Mouse (Mus musculus): ENCODE measurements around the gene Gfap.

The Gfap gene

GRCm38 (mm10) chr11:102900763-102901162, at the start of gene Gfap:
Gfap (minus strand) TSS chr11:102900912.
- DNase-seq (ENCODE audit: low read depth in 1 of 2, low spot score in 2 of 2) = peak in 1 of 2 experiments; percentile 21

- no peak for DNase-seq (ENCODE audit: low read depth in 1 of 2, low spot score in 2 of 2)
These were observed 47.6 kb upstream of the Gfap start for GRCm38 (mm10) chr11:102948043-102948961.

GRCm38 (mm10) chr11:102946992-102947343, 46.3 kb upstream of the Gfap start:
- no peak for DNase-seq (ENCODE audit: low read depth in 1 of 2, low spot score in 2 of 2)

DNA sequence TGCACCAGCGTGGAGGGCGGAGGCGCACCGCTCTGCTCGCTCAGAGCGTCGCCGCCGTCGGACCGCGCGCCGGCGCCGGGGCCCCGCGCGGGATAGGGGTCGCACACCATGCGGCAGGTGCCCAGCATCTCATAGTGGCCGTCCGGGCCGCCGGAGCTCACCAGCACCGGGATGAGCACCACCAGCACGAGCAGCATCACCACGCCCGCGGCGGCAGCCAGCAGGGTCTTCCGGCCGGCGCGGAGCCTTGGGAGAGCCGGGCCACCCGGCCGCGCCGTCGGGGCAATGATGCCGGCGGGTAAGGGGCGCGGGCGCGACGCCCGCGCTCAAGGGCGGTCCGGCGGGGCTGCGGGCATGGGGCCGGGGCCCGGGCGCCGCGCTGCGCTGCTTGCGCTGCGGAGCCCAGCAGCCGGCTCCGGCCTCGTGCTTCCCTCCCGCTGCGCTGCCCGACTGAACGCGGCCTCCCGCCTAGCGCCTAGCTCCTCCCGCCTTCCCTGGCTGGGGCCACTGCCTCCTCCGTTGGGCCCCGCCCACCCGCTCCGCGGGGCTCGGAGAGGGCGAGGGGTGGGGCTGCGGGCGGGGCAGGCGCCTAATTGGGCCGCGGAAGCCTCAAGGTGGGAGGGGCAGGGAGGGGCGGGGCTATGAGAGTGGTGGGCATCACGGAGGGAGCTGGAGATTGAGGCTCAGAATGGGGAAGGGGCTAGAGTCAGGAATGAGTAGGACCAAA, 45.7 kb upstream of the Gfap start, which contains the start of gene C1ql1:
Gene C1ql1 (minus strand): TSS at position 424 of the 727 bp plus-strand sequence.
- peak; percentile 24 to 43 for DNase-seq (ENCODE audit: low read depth in 1 of 2, low spot score in 2 of 2)

- no peak for DNase-seq (ENCODE audit: low read depth in 1 of 2, low spot score in 2 of 2)
These were observed 44.9 kb upstream of the Gfap start for GRCm38 (mm10) chr11:102945306-102946264.

DNA sequence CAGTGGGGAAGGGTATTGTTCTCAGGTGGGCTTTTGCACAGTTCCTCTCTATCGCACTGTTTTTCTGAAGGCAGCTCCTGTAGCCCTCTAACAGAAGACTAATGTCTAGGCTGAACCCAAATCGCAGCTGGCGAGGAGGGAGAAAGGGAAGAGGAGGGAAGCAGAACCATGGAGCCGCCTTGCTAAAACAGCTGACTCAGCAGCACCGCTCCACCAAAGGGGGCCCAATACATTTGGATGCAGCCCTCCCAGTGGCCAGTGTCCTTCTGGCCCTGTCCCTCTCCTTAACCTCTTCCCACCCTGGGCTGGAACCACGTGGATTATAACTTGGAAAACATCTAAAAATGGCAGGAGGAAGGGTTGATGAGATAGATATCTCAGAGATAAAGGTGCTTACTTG, 40.5 kb upstream of the Gfap start:
- no peak for DNase-seq (ENCODE audit: low read depth in 1 of 2, low spot score in 2 of 2)

DNA sequence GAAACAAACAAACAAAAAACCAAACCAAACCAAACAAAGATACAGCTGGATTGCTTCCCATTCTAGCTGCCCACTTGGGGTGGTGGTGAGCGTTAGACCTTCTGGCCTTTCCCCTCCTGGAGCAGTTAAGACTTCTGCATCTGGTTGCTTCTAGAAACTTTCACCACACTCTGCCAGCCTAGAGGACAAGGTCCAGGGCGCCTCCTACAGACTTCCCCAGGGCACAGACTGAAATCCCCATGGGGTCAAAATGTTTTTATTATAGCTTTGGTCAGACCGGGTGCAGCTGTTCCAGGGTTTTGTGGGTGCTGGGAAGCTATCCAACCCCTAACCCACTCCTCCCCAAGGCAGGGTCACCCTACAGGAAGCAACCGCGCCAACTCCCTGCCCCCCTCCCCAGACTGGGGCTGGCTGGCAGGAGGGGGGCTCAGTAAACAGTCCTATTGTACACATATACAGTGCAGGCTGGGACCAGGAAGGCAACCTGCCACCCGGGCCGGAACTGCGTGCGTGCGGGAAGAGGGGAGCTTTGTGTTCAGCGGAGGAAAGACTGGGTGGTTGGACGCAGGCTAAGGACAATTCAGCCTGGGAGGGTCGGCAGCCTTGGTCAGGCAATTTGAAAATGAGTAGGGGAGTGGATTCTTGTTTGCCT, 38.4 kb upstream of the Gfap start:
- no peak for DNase-seq (ENCODE audit: low read depth in 1 of 2, low spot score in 2 of 2)

- DNase-seq (ENCODE audit: low read depth in 1 of 2, low spot score in 2 of 2) = no peak
These were observed 36.9 kb upstream of the Gfap start for GRCm38 (mm10) chr11:102937529-102938182.

GRCm38 (mm10) chr11:102936272-102936671, 35.6 kb upstream of the Gfap start:
- DNase-seq (ENCODE audit: low read depth in 1 of 2, low spot score in 2 of 2) = no peak

DNA sequence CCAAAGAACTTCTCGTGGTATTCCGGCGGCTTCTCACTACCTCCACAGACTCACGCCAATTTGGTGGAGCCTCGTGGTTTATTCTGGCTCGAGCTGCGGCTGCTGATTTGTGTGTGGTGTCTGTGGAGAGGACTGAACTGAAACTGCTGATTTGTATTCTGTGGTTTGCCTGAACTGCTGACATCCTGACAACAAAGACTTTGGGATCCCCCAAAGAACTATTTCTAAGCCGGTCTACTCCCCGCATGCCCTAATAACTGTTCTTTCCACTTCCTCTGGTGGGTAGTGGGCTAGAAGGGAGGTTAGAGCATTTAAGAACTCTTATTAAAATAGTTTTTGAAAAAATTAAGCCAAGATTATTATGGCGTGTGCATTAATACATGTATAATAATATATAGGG, 30.0 kb upstream of the Gfap start:
- no peak for DNase-seq (ENCODE audit: low read depth in 1 of 2, low spot score in 2 of 2)

DNA sequence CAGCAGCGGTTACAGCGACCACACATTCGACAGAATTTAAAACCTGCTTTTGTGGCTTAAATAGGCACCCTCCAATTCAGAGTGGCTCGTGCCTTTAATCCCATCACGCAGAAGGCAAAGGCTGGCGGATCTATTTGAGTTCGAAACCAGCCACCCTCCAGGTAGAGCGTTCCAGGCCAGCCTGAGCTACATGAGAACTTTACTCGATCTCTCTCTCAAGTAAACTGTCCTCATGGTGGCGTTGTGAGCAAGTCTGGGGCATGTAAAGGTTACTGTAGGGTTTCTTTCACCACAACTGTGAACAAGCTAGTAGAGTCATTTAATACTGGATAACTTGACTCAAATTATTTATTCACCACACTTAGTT, 24.6 kb upstream of the Gfap start:
- no peak for DNase-seq (ENCODE audit: low read depth in 1 of 2, low spot score in 2 of 2)

GRCm38 (mm10) chr11:102924557-102925350, 24.0 kb upstream of the Gfap start, which contains the start of gene Kif18b:
Kif18b (minus strand) TSS chr11:102925124.
- DNase-seq (ENCODE audit: low read depth in 1 of 2, low spot score in 2 of 2) = peak; percentile 81

DNA sequence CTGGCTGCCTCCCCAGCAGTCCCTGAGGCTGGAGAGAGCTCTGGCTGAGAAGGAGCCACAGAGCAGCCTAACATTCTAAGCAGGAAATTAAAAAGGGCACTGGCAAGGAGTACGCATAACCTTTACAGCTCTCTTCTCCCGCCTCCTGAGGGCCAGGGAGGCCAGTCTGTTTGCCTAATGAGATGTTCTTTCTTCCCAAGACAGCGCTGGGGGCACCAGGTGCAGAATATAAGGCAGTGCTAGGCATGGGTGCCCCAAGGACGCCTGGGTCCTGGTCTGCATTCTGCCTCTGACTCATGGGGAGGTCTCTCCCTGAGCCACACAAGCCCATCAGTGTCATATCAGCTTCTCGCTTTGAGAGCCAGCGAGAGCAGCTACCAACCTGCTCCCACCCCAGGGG, 20.8 kb upstream of the Gfap start:
- no peak for DNase-seq (ENCODE audit: low read depth in 1 of 2, low spot score in 2 of 2)

- no peak for DNase-seq (ENCODE audit: low read depth in 1 of 2, low spot score in 2 of 2)
These were observed 17.4 kb upstream of the Gfap start for GRCm38 (mm10) chr11:102918077-102918476.

- DNase-seq (ENCODE audit: low read depth in 1 of 2, low spot score in 2 of 2) = no peak
These were observed 14.7 kb upstream of the Gfap start for GRCm38 (mm10) chr11:102915380-102915779.

DNA sequence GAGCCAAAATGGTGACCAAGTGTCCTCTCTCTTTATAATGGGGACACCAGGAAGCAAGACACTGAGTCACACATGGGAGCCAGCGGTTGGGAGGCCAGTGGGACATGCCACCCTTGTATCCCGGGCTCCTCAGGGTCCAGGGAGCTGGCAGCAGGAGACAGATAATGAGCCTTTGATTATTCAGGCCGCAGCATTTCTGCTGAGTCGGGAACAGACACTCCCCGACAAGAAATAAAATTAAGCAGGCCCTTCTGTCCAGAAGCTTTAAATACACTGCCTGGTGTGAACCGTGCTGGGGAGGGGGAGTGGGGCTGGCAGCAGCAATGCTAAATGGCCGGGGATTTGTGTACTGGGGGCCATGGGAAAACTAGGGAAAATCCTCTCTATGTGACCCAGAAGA, 10.7 kb upstream of the Gfap start:
- no peak for DNase-seq (ENCODE audit: low read depth in 1 of 2, low spot score in 2 of 2)

DNA sequence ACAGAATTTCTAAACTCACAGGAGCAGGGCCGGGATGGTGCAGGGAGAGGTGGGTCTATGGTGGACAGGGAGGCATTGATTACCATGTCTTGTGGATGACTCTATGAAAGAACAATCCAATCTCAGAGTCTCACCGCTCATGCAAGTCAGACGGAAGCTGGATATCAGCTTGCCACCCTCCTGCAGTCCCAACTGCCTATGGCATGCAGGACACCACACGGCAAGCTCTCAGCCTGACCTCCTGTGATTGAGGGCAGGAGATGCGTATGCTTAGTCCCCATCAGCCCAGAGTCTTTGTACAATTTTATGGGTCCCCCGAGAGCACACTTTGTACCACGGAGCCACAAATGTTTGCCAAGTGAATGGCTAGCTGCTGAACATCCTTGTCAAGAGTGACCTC, 2.9 kb upstream of the Gfap start:
- no peak for DNase-seq (ENCODE audit: low read depth in 1 of 2, low spot score in 2 of 2)

DNA sequence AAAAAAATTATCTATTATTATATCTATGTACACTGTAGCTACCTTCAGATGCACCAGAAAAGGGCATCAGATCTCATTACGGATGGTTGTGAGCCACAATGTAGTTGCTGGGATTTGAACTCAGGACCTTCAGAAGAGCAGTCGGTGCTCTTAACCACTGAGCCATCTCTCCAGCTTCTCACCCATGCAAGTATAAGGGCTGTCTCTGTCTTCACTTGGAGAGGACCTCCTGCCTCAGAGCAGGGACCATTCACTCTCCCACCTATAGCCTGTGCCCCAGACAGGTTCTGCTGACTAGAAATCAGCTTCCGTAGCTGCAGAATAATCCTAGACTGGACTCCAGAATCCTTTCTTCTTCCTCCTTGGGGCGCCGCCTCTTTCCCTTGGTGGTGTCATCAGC, 1.4 kb upstream of the Gfap start:
- no peak for DNase-seq (ENCODE audit: low read depth in 1 of 2, low spot score in 2 of 2)

GRCm38 (mm10) chr11:102901199-102901598, 487 bp upstream of the Gfap start:
- no peak for DNase-seq (ENCODE audit: low read depth in 1 of 2, low spot score in 2 of 2)
